Mouse (Mus musculus) neural tube, embryonic 14.5 days (tissue): ENCODE data around the gene Fbxo39. TPM values are rescaled to one million over a fixed set of nuclear protein-coding genes. Genes with fewer than 3 reads are reported as not detected.

Source experiments
- ATAC-seq: fragments of 200-750 bp; cut with Nextera tagmentation; 2 replicates; pipeline ENCODE4 v1.8.0; 2017; ENCODE audit warnings: low read depth, mild to moderate bottlenecking, moderate TSS enrichment, moderate library complexity
- H3K27ac ChIP-seq: fragments of 300-500 bp; sonication (generic); 2 replicates; pipeline ENCODE4 v1.5.1; 2014; ENCODE audit warnings: low read depth, mild to moderate bottlenecking, control low read depth, low read length, moderate library complexity, mixed read lengths
- H3K27me3 ChIP-seq: fragments of 300-500 bp; sonication (generic); 2 replicates; pipeline ENCODE4 v1.6.1; 2014; ENCODE audit warnings: low read length; ENCODE audit not compliant: control insufficient read depth, insufficient read depth
- H3K36me3 ChIP-seq: fragments of 300-500 bp; sonication (generic); 2 replicates; pipeline ENCODE4 v1.6.1; 2014; ENCODE audit warnings: low read length, mixed read lengths; ENCODE audit not compliant: control insufficient read depth, insufficient read depth
- H3K4me1 ChIP-seq: fragments of 300-500 bp; sonication (generic); 2 replicates; pipeline ENCODE4 v1.6.1; 2014; ENCODE audit warnings: low read length; ENCODE audit not compliant: control insufficient read depth, insufficient read depth
- H3K4me2 ChIP-seq: fragments of 300-500 bp; sonication (generic); 2 replicates; pipeline ENCODE4 v1.6.1; 2014; ENCODE audit warnings: mild to moderate bottlenecking, low read depth, low read length, control low read depth
- H3K4me3 ChIP-seq: fragments of 300-500 bp; sonication (generic); 2 replicates; pipeline ENCODE4 v1.5.1; 2014; ENCODE audit warnings: low read depth, low read length, control low read depth, mixed read lengths
- H3K9ac ChIP-seq: fragments of 300-500 bp; sonication (generic); replicated peaks from 2 replicates; pipeline ENCODE4 v1.6.1; 2014; ENCODE audit warnings: low read depth, mild to moderate bottlenecking, control low read depth, low read length, mixed read lengths
- H3K9me3 ChIP-seq: fragments of 300-500 bp; sonication (generic); 2 replicates; pipeline ENCODE4 v1.6.1; 2016; ENCODE audit warnings: low read length; ENCODE audit not compliant: control insufficient read depth
- WGBS: fragments of 180-500 bp; shearing (Covaris S2); extraction: QIAGEN DNeasy Blood & Tissue Kit; methylation state at CpG from one replicate; pipeline ENCODE4 v1.1.7; 2014; 5-methylcytosine and 5-hydroxymethylcytosine counted together
- polyA plus RNA-seq: library from polyadenylated mRNA; unstranded; fragments of >200 nt; fragmentation: Nextera tagmentation; extraction: Ambion mirVana; gene quantifications from 2 replicates; pipeline ENCODE4 v1.2.1, GENCODE M21; 2014

The Fbxo39 gene
- polyA plus RNA-seq, result not detected in 2 replicates

DNA sequence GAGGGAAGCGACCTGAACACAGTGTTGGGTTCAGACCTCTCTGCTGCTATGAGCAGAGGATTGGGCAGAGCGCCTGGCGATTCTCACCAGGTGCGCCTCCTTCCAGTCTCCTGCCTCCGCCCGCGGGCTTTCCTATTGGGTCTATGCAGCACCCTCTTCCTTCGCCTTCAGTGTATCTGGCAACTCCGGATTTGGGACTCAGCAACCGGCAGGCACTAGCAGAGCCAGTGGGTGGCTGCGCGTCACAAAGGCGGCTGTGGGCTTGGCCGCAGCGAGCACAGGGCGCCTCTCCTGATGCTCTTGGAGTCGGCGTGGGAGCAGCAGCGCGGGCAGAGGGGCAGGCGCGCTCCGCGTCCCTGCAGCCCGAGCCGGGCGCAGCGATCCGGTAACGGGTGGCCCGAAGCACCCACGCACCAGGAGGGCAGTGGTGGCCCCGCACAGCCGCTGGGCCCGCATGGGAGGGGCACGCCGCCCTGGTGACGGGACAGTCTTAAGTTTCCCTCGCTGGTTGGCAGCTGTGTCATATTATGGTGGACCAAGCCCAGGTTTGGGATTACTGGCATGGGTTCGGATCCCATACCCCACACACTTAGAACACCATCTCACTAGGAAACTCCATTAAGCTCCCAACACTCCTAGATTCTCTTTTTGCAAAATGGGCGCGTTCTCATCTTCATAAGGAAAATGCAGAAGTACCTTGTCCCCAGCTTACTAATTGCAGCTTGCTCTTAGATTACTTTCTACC is at the start of gene Fbxo39:
TSS of gene Fbxo39 (plus strand) at position 294 of the 745 bp plus-strand sequence.
- Histone ChIP-seq H3K4me2 (peak within 1 kb of the TSS; percentile 38), H3K27ac (no peak within 1 kb of the TSS), H3K27me3 (peaks cover 14% of the 10 kb centered on the region), H3K36me3 (no peaks in the 10 kb centered on the region), H3K9ac (no peak within 1 kb of the TSS), H3K4me1 (no peaks in the 10 kb centered on the region), H3K4me3 (peak within 1 kb of the TSS; percentile 23), H3K9me3 (no peaks in the 10 kb centered on the region)
- WGBS, result 10% methylated on average over 42 of the region's 42 CpGs
- ATAC-seq, result no peak

DNA sequence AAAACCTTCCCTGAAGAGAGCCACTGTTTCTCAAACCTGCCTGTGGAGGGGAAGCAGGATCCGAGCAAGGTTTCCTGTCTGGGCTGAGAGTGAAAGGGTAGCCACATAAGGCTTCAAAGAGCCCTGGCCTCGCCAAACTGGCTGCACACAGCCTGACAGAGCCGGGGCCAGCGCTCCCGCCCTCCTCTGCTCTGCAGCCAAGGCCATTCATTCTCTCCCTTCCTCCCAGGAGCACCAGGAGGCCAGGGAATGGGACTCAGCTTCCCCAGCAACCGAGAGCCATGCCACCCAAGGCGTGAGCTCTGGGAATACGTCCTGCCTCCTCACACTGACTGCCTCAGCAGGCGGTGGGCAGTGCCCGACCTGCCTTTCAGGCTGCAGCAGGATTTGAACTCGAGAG is 48.8 kb upstream of the Fbxo39 start:
- no peak overlapping the region for H3K4me3 ChIP-seq
- H3K9ac ChIP-seq, result no peak overlapping the region
- no peaks in the 10 kb centered on the region for H3K9me3 ChIP-seq
- H3K4me1 ChIP-seq, result peaks cover 12% of the 10 kb centered on the region; the same call in 1 of the 2 replicates
- no peak overlapping the region for H3K4me2 ChIP-seq
- 5% methylated on average over 11 of the region's 11 CpGs for WGBS
- peak; percentile 28; the same call in 1 of the 2 replicates for ATAC-seq
- H3K27me3 ChIP-seq, result peaks cover 15% of the 10 kb centered on the region
- no peaks in the 10 kb centered on the region for H3K36me3 ChIP-seq
- no peak overlapping the region for H3K27ac ChIP-seq

DNA sequence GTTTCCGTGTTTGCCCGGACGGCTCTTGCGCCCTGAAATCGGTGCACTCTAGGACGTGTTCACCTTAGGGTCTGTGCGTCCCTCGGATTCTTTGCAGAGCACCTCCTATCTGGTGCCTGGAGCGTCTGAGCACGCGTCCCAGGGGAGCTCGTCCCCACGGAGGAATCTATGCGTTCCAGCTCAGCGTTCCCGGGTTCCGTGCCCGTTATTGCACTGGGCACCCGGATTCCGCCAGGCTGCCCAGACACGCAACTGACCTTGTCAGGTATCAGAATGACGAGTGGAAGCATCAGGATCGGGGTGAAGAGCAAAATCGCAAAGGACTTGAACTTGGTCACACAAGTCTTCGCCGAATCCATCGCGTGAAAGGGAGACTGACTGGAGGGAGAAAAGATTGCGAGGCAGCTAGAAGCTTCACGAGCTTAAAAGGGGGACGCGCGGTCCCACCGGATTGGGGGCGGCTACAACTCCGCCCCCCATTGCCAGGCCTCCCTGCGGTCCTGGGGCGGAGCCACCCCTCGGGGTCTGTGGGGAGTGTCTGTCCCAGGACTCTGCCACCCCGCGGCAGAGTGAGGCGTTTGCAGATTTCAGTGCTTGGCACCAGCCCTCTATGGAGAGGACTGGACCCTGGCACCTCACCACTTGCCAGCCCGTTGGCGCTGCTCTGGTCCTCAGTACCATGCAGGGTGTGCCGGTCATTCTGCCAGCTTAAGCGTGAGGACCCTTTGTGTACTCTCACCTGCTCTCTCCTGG is 47.9 kb upstream of the Fbxo39 start:
- Histone ChIP-seq H3K9ac (peak overlapping the region; percentile 47; the same call in 1 of the 2 replicates), H3K4me1 (peaks cover 12% of the 10 kb centered on the region; the same call in 1 of the 2 replicates), H3K9me3 (no peaks in the 10 kb centered on the region), H3K4me3 (peak overlapping the region; percentile 37), H3K4me2 (peak overlapping the region; percentile 79), H3K36me3 (no peaks in the 10 kb centered on the region), H3K27me3 (peaks cover 15% of the 10 kb centered on the region), H3K27ac (no peak overlapping the region)
- 1% methylated on average over 46 of the region's 46 CpGs for WGBS
- peak; percentile 88 for ATAC-seq

DNA sequence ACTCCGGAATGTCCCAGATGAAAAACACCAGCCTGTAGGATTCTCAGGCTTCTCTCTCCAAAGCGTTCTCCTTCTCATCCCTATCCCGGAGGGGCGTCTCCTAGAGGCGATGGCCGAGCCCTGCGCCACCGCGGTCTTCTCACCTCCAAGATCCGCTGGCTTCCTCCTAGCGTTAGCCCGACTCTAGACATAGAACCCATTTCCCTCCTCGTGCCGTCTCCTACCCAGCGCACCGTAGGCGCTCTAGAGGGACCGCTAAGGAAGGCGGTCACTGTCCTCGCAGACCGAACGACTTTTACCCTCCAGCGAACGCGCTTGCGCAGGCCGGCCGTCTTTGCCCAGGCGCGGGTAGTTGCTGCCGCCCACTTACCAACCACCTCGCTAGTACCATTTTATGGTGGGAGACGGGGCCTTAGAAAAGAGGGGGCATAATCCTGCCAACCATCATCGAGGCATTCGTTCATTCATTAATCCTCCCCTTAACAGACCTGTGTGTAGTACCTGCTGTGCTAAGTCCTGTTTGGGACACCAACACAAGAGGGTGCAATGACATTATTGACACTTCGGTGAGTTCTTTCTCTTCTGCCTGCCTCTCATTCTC is 47.2 kb upstream of the Fbxo39 start, which contains the start of gene Slc13a5:
TSS of gene Slc13a5 (minus strand) at position 263 of the 601 bp plus-strand sequence.
- 2% methylated on average over 36 of the region's 36 CpGs for WGBS
- peak; percentile 60 for ATAC-seq
- Histone ChIP-seq H3K4me2 (peak within 1 kb of the TSS; percentile 79), H3K9me3 (no peaks in the 10 kb centered on the region), H3K27me3 (peaks cover 15% of the 10 kb centered on the region), H3K4me1 (peaks cover 12% of the 10 kb centered on the region; the same call in 1 of the 2 replicates), H3K9ac (peak within 1 kb of the TSS; percentile 47; the same call in 1 of the 2 replicates), H3K27ac (no peak within 1 kb of the TSS), H3K36me3 (no peaks in the 10 kb centered on the region), H3K4me3 (peak within 1 kb of the TSS; percentile 37)

DNA sequence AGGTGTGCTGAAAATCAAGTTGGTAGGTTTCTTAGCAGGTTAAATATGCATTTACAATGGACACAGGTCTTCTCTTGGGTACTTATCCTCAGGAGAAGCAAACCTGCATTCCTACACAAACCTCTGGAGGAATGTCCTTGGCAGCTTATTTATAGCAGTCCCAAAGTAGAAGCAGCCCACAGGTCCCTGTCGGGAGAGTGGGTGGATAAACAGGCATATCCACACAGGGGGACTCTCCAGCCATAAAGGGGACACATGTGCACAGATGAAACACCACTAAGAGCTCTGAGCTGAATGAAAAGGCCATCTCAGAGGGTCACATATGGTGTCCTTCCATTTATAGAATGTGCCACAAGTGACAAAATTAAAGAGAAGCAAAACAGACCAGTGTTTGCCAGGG is 42.5 kb upstream of the Fbxo39 start:
- H3K9ac ChIP-seq, result no peak overlapping the region
- no peak for ATAC-seq
- H3K27ac ChIP-seq, result no peak overlapping the region
- no peaks in the 10 kb centered on the region for H3K36me3 ChIP-seq
- no peak overlapping the region for H3K4me2 ChIP-seq
- H3K4me3 ChIP-seq, result no peak overlapping the region
- 0 out of 2 replicates have a peak, but pooled peaks cover 3% of the 10 kb centered on the region for H3K4me1 ChIP-seq
- no peaks in the 10 kb centered on the region; the same call in 1 of the 2 replicates for H3K27me3 ChIP-seq
- 57% methylated on average over 1 of the region's 1 CpGs for WGBS
- no peaks in the 10 kb centered on the region for H3K9me3 ChIP-seq

DNA sequence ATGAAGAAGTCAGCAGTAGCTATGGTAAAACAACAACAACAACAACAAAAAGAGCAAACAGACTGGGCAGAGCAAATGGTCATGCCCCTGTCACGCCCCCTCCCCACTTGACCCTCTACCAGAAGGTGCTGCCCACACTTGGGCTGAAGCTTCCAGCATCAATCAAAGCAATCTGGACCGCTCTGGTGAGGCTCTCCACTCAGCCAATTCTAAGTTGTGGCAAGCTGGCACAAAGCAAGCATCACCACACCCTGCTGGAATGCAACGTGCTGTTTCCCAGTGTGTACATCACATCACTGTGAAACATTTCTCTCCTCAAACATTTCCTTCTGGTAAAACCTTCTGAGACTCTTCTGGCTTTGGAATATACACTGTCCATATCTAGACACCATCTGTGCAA is 40.9 kb upstream of the Fbxo39 start:
- Histone ChIP-seq H3K9me3 (no peaks in the 10 kb centered on the region), H3K4me3 (no peak overlapping the region), H3K4me2 (no peak overlapping the region), H3K9ac (no peak overlapping the region), H3K4me1 (no peaks in the 10 kb centered on the region), H3K36me3 (no peaks in the 10 kb centered on the region), H3K27ac (no peak overlapping the region), H3K27me3 (no peaks in the 10 kb centered on the region)
- ATAC-seq, result no peak
- 73% methylated on average over 3 of the region's 3 CpGs for WGBS

DNA sequence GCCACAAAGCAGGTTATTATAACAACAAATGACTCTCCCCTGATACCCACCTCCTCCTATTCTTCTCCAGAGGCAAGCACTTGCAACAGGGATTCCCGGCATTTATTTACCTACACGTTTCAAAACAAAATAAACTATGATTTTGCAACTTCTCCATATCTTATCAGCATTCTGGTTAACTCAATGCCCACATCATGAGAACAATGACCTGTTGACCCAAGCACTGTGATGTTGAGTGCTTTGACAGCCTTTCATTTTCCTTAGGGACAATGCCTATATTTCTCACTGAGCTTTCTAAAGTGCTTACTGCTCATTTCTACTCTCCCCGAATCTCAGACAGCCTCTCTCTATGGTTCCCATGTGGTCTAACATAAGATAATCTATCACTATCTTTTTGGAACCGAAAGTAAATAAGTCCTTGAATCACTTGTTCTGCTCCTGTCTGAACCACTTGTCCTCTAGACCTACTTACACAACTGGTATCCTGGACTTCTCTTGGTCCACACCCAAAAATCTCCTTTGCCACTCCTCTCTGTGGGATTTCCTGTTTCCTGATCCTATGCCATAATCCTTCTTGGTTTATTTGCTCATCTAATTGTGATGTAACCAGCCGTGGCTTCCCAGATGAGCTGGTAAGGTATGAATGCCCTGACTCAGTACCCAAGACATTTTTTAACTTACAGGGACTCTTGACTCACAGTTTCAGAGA is 32.9 kb upstream of the Fbxo39 start:
- no peaks in the 10 kb centered on the region for H3K9me3 ChIP-seq
- no peak overlapping the region for H3K27ac ChIP-seq
- no peak overlapping the region for H3K9ac ChIP-seq
- no peak overlapping the region for H3K4me2 ChIP-seq
- H3K4me3 ChIP-seq, result no peak overlapping the region
- no peaks in the 10 kb centered on the region for H3K36me3 ChIP-seq
- ATAC-seq, result no peak
- H3K4me1 ChIP-seq, result no peaks in the 10 kb centered on the region
- WGBS, result 90% methylated on average over 5 of the region's 5 CpGs
- H3K27me3 ChIP-seq, result no peaks in the 10 kb centered on the region

DNA sequence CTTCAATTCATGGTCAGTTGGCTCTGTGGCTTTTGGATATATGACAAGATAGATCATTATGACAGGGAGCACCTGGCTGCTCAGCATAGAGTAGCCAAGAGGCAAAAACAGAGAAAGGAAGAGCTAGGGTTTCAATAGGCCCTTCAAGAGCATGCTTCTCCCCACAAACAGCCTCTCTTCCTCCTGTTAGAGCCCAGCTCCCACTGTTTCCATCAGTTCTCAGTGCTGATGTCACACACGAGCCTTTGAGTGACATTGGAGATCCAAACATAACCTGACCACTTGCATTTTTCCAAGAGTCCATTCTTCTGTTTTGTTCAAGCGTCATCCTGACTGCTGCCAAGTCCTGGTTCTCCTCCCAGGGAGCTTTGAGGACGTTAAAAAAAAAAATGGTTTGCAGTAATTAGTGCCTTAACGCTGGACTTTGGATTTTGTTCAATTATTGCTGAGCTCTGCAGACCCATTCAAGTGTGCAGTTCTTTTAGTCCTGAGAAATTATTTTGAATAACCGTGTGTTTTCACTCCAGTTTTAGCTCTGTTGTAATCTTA is 32.3 kb upstream of the Fbxo39 start:
- Histone ChIP-seq H3K27ac (no peak overlapping the region), H3K4me3 (no peak overlapping the region)
- WGBS, result 77% methylated on average over 5 of the region's 5 CpGs

More for the DNA sequence above, 32.3 kb upstream of the Fbxo39 start:
- H3K9ac ChIP-seq, result no peak overlapping the region
- no peaks in the 10 kb centered on the region for H3K36me3 ChIP-seq
- no peak for ATAC-seq
- H3K4me2 ChIP-seq, result no peak overlapping the region
- no peaks in the 10 kb centered on the region for H3K27me3 ChIP-seq
- H3K4me1 ChIP-seq, result no peaks in the 10 kb centered on the region
- H3K9me3 ChIP-seq, result no peaks in the 10 kb centered on the region
